Mouse (Mus musculus): ENCODE measurements around the gene Flt3.

Flt3 gene

GRCm38 (mm10) chr5:147312830-147313685 lies 87.2 kb downstream of the Flt3 start:
- no peak for DNase-seq (ENCODE audit: extremely low spot score, low read depth, low spot score)

DNA sequence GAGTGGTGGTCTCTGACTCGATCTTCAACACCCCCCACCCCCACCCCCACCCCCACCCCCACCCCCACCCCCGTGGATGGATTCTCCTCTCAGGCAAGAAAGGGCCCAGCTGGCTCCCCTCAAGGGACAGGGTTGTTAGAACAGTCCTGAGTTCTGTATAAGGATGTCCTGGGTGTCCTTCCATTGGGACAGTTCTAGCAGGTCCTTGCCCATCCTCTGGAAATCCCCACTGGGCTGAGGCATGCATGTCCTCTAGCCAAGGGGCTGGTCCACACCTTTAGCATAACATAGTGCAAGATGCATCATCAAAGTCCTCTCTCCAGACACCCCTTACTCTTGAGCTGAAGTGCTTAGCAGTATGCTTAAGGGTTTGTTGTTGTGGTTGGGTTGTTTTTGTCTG lies 90.5 kb downstream of the Flt3 start:
- DNase-seq (ENCODE audit: extremely low spot score, low read depth, low spot score) = no peak

- DNase-seq (ENCODE audit: extremely low spot score, low read depth, low spot score) = no peak
Measured at GRCm38 (mm10) chr5:147308451-147308850, 91.8 kb downstream of the Flt3 start.

- no peak for DNase-seq (ENCODE audit: extremely low spot score, low read depth, low spot score)
Measured at GRCm38 (mm10) chr5:147307398-147307785, 92.9 kb downstream of the Flt3 start.

GRCm38 (mm10) chr5:147306638-147307397 lies 93.5 kb downstream of the Flt3 start, which contains the start of gene Cdx2:
Cdx2 (minus strand) TSS chr5:147307270.
- no peak for DNase-seq (ENCODE audit: extremely low spot score, low read depth, low spot score)

DNA sequence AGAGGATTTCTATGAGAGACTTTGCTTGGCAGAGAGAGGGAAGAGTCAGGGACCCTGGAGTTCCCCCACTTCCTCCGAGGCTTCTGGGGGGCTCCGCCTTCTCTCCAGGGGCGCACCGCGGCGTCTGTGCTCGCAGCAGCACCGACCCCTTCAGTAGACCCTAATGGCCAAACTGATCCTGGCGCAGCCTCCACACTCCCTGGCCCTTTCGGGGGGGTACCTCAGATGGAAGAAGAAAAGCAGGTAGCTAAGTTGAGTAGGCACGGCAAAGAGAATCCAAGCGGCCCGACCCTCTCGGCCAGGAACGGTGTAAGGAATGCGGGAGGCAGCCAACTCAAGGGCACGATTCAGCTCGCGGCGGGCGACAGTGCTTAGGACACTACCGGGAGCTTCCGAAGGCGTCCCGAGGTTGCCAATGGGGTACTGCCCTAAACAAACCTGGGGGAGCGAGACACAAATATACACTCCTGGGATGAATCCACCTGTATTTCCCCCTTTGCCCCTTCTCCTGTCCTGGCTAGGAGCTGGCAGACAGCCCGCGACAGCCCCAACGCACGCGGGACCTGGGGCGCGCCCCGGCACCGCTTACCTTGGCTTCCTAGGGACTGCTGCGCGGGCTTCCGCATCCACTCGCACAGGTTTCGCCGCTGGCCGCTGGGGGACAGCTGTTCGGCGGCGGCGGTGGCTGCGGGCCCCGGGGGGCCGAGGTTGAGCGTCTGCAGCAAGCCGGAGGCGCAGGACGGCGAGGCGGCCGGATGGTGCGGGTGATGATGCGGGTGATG lies 94.2 kb downstream of the Flt3 start:
- no peak for DNase-seq (ENCODE audit: extremely low spot score, low read depth, low spot score)

- DNase-seq (ENCODE audit: extremely low spot score, low read depth, low spot score) = no peak
Measured at GRCm38 (mm10) chr5:147305166-147305565, 95.1 kb downstream of the Flt3 start.

DNA sequence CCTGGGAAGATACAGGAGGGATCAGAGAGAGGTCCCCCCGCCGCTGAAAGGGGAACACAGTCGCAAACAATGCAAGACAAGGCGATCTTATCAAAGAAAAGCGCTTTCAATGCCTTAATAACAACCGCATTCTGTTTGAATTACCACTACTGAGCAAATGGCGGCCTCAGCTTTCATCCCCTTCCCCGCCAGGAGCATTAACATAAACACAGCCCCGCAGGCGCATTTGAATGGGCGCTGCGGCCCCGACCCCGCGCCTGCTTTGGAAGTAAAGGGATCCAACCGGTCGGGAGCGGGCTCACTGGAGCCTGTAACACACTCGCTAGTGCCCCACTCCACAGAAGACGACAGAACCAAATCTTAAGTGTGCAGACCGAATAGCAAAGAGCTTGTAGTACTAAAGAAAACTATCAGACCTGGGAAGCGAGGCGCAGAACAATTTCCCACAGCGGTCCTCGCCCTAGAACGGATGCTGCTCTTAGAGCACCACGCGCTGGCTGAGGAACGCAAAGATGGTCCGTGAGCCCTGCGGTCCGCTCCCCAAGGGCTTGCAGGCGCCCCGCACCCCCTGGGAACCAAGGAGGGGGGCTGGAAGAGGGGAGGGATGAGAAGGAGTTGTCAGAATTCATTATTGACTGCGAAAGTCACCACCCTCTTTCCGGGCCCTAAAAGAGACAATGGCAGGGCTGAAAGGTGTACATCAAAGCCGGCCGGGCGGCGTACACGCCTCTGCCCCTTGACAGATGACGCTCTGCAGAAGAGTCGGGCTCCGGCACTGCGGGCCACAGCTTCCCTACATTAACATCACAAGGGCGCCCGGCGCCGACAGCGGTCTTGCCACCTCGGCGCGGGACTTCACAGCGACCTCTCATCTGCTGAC lies 95.8 kb downstream of the Flt3 start:
- DNase-seq (ENCODE audit: extremely low spot score, low read depth, low spot score) = no peak

- no peak for DNase-seq (ENCODE audit: extremely low spot score, low read depth, low spot score)
Measured at GRCm38 (mm10) chr5:147302746-147303400, 97.4 kb downstream of the Flt3 start.

DNA sequence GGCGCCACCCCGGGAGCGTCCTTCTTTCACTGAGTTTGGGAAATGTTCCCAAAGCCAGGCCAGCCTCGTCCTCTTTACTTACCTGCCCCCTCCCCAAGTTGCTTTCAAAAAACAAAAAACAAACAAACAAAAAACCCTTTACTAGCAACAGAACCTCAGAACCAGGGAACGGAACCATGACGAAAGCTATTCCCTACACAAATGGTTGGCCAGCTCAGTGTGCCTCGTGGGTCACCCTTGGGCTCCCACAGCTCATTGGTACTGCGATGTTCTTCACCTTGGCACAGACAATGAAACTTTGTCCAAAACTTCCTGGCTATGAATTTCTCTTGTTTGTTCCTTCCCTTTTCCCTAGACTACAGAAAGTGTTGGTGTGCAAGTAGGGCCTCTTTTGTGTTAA lies 98.1 kb downstream of the Flt3 start:
- no peak for DNase-seq (ENCODE audit: extremely low spot score, low read depth, low spot score)

- no peak for DNase-seq (ENCODE audit: extremely low spot score, low read depth, low spot score)
Measured at GRCm38 (mm10) chr5:147301781-147302070, 98.6 kb downstream of the Flt3 start.

DNA sequence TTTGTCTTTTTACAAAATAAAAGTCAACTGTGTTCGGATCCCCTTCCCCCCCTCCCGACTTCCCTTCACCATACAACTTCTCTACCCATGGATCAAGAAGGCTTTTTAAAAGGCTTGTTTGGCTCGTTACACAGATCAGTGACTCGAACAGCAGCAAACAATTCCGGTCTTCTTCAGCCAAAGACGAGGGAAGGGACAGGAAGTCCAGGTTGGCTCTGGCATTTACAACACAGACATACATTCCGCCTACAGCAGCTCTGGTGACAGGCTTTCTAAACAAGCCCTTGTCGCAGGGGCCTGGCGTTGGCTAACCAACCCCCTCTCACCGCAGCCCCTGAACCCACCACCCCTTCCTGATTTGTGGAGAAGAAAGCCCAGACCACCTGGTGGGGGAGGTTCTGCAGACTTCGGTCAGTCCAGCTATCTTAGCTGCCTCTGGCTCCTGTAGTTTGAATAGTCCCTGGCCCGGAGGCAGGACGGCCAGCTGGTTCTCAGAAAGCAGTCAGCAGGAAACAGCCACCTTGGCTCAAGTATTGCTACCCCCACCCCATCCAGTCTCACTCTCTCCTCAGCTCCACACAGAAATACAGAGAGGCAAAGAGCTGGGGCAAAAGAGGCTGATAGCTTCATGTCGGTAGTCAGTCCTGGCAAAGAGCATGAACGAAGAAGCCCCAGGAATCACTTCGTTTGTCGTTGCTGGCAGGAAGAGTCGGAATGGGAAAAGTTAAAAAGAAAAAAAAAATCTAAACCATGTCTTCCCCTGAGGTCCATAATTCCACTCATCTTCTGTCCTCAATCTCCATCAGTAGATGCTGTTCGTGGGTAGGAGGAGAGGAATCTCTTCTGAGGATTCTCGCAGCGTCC lies 99.1 kb downstream of the Flt3 start:
- no peak for DNase-seq (ENCODE audit: extremely low spot score, low read depth, low spot score)

DNA sequence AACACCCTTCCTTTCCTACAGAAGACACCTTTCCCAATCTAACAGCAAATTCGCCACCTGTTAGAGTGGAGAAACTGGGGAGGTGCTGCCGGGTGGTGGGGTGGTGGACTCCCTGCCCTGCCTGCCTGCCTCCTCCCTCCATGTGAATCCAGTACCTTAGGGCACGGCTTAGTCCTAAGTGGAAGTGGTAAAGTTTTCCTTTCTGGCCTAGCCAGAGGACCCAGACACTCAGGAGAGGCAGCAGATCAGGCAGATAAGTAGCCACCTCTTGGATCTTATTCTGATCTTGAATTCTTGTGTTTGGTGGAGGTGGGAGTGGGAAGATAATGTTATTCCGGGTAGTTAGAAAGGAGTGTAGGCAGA lies 100.3 kb downstream of the Flt3 start:
- no peak for DNase-seq (ENCODE audit: extremely low spot score, low read depth, low spot score)

- DNase-seq (ENCODE audit: extremely low spot score, low read depth, low spot score) = no peak
Measured at GRCm38 (mm10) chr5:147299255-147300000, 100.9 kb downstream of the Flt3 start.

- DNase-seq (ENCODE audit: extremely low spot score, low read depth, low spot score) = no peak
Measured at GRCm38 (mm10) chr5:147297249-147297648, 103.0 kb downstream of the Flt3 start.

- no peak for DNase-seq (ENCODE audit: extremely low spot score, low read depth, low spot score)
Measured at GRCm38 (mm10) chr5:147294121-147294520, 106.2 kb downstream of the Flt3 start.

- DNase-seq (ENCODE audit: extremely low spot score, low read depth, low spot score) = no peak
Measured at GRCm38 (mm10) chr5:147293127-147293910, 107.0 kb downstream of the Flt3 start.
